Mouse (Mus musculus): ENCODE measurements around the gene Capn2. TPM values are rescaled to one million over a fixed set of nuclear protein-coding genes. Genes with fewer than 3 reads are reported as not detected.

Gene Capn2
- polyA plus RNA-seq, 1 experiment from 2014 or later: 91.6 TPM

DNA sequence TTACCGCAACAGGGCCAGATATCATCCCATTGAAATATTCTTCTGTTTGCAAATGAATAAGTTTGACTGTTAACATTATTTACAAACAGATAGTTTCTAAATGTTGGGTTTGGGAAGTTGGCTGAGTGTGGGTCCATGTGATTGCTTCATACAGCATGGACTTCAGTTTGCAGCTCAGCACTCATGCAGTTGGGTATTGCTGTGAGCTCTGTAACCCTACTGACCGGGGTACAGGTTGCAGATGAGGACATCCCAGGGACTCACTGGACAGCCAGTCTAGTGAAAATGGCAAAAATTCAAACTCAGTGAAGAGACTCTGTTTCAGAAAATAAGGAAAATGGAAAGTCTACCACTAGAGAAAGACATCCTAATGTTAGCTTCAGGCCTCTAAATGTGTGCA lies 86.7 kb downstream of the Capn2 start:
- Histone ChIP-seq H3K9ac (ENCODE audit: low read length) (no peak overlapping the region), H3K4me2 (ENCODE audit: low read depth, low read length, severe bottlenecking) (no peak overlapping the region), H3K4me1 (replicated peaks; ENCODE audit: control insufficient read depth, insufficient read depth, low read length) (no peaks in the 10 kb centered on the region), H3K36me3 (ENCODE audit: control insufficient read depth, insufficient read depth, low read length) (peaks cover 8% of the 10 kb centered on the region; the same call in 1 of the 2 replicates), H3K4me3 (ENCODE audit: low read depth, low read length) (no peak overlapping the region), H3K27me3 (ENCODE audit: control insufficient read depth, insufficient read depth, low read length) (no peaks in the 10 kb centered on the region), H3K9me3 (ENCODE audit: control insufficient read depth, low read length) (no peaks in the 10 kb centered on the region), H3K27ac (ENCODE audit: low read depth, low read length) (no peak overlapping the region)
- WGBS: 94% methylated on average over 2 of the region's 2 CpGs
- ATAC-seq (replicated peaks; ENCODE audit: low FRiP score): no peak
- no peak for DNase-seq (ENCODE audit: low spot score)

DNA sequence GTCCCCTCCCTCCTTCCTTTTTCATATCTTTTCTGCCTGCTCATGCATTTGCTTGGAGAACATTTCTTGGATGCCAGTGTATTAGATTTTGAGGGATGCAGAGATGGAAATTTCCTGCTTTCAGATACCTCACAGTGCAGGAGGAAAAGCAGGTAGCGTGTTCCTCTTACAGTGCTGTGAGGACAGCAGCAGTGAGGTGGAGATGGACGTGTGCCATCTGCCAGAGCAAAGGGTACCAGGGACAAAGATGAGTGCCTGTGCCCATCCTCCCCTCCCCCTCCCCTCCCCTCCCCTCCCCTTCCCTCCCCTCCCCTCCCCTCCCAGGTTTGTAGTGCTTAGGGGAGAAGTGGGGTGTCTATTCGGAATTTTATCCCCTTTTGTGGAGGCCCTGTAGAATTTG lies 87.6 kb downstream of the Capn2 start:
- no peak for ATAC-seq (replicated peaks; ENCODE audit: low FRiP score)
- Histone ChIP-seq H3K27ac (ENCODE audit: low read depth, low read length) (no peak overlapping the region), H3K27me3 (ENCODE audit: control insufficient read depth, insufficient read depth, low read length) (no peaks in the 10 kb centered on the region), H3K9me3 (ENCODE audit: control insufficient read depth, low read length) (no peaks in the 10 kb centered on the region), H3K4me3 (ENCODE audit: low read depth, low read length) (no peak overlapping the region), H3K36me3 (ENCODE audit: control insufficient read depth, insufficient read depth, low read length) (peaks cover 8% of the 10 kb centered on the region; the same call in 1 of the 2 replicates), H3K4me2 (ENCODE audit: low read depth, low read length, severe bottlenecking) (no peak overlapping the region), H3K9ac (ENCODE audit: low read length) (no peak overlapping the region), H3K4me1 (replicated peaks; ENCODE audit: control insufficient read depth, insufficient read depth, low read length) (no peaks in the 10 kb centered on the region)
- WGBS: 86% methylated on average over 3 of the region's 3 CpGs
- DNase-seq (ENCODE audit: low spot score): no peak

DNA sequence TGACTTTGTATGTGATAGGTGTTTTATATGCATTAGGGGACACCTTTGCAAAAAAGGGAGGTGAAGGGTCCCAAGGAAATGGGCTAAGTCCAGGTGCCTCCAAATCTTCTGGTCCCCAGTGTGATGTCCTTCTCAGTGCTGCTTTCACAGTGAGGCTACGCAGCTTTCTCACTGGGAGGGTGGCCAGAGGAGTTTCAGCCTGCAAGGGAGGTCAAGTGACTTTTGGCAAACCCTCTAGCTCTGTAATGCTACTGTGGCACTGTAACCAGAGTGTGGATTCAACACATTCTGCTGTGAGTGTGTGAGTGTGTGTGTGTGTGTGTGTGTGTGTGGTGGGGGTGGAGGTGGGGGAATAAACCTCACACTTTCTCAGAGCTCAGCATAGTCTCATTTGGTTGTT lies 90.0 kb downstream of the Capn2 start:
- no peaks in the 10 kb centered on the region for H3K27me3 ChIP-seq (ENCODE audit: control insufficient read depth, insufficient read depth, low read length)
- H3K9ac ChIP-seq (ENCODE audit: low read length): no peak overlapping the region
- DNase-seq (ENCODE audit: low spot score) (no peak), ATAC-seq (replicated peaks; ENCODE audit: low FRiP score) (no peak)
- H3K9me3 ChIP-seq (ENCODE audit: control insufficient read depth, low read length): no peaks in the 10 kb centered on the region
- 86% methylated on average over 1 of the region's 1 CpGs for WGBS
- no peaks in the 10 kb centered on the region for H3K4me1 ChIP-seq (replicated peaks; ENCODE audit: control insufficient read depth, insufficient read depth, low read length)
- H3K4me3 ChIP-seq (ENCODE audit: low read depth, low read length): no peak overlapping the region
- H3K27ac ChIP-seq (ENCODE audit: low read depth, low read length): no peak overlapping the region
- H3K36me3 ChIP-seq (ENCODE audit: control insufficient read depth, insufficient read depth, low read length): peaks cover 8% of the 10 kb centered on the region; the same call in 1 of the 2 replicates
- H3K4me2 ChIP-seq (ENCODE audit: low read depth, low read length, severe bottlenecking): no peak overlapping the region

DNA sequence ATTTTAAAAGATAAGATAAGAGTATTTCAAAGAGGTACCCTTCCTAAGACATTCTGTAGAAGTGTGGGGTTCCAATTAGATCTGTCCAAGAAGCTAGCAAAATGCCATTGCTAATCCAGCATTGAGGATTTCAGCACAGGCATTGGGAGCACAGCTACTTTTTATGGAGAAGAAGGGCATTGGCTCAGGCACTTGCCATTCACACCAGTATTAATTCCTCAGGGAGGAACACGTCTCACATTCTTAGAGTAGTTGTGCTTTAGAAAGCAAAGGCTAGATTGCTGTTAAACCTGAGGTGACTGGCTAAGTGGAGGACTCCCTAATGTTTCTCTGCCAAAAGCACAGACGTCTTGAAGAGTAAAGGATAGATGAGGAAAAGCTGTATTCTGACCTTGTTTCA lies 91.0 kb downstream of the Capn2 start:
- no peak overlapping the region for H3K9ac ChIP-seq (ENCODE audit: low read length)
- no peaks in the 10 kb centered on the region for H3K9me3 ChIP-seq (ENCODE audit: control insufficient read depth, low read length)
- no peaks in the 10 kb centered on the region for H3K27me3 ChIP-seq (ENCODE audit: control insufficient read depth, insufficient read depth, low read length)
- ATAC-seq (replicated peaks; ENCODE audit: low FRiP score) (no peak), DNase-seq (ENCODE audit: low spot score) (no peak)
- no peaks in the 10 kb centered on the region for H3K4me1 ChIP-seq (replicated peaks; ENCODE audit: control insufficient read depth, insufficient read depth, low read length)
- no peak overlapping the region for H3K4me2 ChIP-seq (ENCODE audit: low read depth, low read length, severe bottlenecking)
- no peak overlapping the region for H3K27ac ChIP-seq (ENCODE audit: low read depth, low read length)
- WGBS: 51% methylated on average over 2 of the region's 2 CpGs
- no peak overlapping the region for H3K4me3 ChIP-seq (ENCODE audit: low read depth, low read length)
- no peaks in the 10 kb centered on the region; the same call in 1 of the 2 replicates for H3K36me3 ChIP-seq (ENCODE audit: control insufficient read depth, insufficient read depth, low read length)

DNA sequence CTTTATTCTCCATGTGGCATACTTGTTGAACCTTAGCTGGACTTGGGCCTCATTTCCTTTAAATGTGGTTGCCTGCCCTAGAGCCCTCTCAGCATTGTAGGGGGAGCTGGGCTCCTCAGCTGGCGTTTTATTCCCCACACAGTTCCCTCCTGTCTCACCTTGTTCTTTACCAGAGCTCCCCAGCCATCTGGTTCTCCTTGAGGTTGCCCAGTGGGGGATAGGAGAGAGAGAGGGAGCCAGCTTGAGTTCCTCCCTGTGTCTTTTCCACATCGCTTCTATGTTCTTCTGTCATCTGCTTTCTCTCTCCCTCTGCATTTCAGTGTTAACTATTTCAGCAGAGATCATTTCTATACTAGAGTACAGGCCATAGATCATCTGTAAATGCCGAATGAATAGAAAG lies 92.2 kb downstream of the Capn2 start:
- Histone ChIP-seq H3K4me1 (replicated peaks; ENCODE audit: control insufficient read depth, insufficient read depth, low read length) (no peaks in the 10 kb centered on the region), H3K27ac (ENCODE audit: low read depth, low read length) (no peak overlapping the region), H3K9me3 (ENCODE audit: control insufficient read depth, low read length) (no peaks in the 10 kb centered on the region), H3K36me3 (ENCODE audit: control insufficient read depth, insufficient read depth, low read length) (no peaks in the 10 kb centered on the region), H3K9ac (ENCODE audit: low read length) (no peak overlapping the region), H3K27me3 (ENCODE audit: control insufficient read depth, insufficient read depth, low read length) (no peaks in the 10 kb centered on the region), H3K4me2 (ENCODE audit: low read depth, low read length, severe bottlenecking) (no peak overlapping the region), H3K4me3 (ENCODE audit: low read depth, low read length) (no peak overlapping the region)
- 75% methylated on average over 3 of the region's 3 CpGs for WGBS
- DNase-seq (ENCODE audit: low spot score): no peak
- ATAC-seq (replicated peaks; ENCODE audit: low FRiP score): no peak

DNA sequence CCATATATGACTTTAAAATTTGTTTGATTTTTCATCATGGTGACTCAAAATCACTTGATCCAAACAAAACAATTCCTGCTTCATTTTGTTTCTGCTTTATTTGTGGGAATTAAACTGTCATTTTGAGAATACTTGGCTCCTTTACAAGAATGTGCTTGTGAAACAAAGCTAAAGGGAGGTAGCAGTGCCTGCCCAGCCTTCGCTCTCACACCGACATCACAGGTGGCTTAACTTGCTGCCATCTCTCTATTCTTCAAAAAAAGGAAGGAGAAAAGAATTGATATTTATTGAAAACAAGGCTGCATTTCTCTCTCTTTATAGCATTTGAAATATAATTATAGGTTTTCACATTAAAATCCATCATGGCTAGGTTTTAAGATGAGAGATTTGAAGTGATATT lies 93.1 kb downstream of the Capn2 start:
- no peak for DNase-seq (ENCODE audit: low spot score)
- Histone ChIP-seq H3K9me3 (ENCODE audit: control insufficient read depth, low read length) (no peaks in the 10 kb centered on the region), H3K27me3 (ENCODE audit: control insufficient read depth, insufficient read depth, low read length) (no peaks in the 10 kb centered on the region), H3K4me1 (replicated peaks; ENCODE audit: control insufficient read depth, insufficient read depth, low read length) (no peaks in the 10 kb centered on the region), H3K4me2 (ENCODE audit: low read depth, low read length, severe bottlenecking) (no peak overlapping the region), H3K9ac (ENCODE audit: low read length) (no peak overlapping the region), H3K27ac (ENCODE audit: low read depth, low read length) (no peak overlapping the region), H3K36me3 (ENCODE audit: control insufficient read depth, insufficient read depth, low read length) (no peaks in the 10 kb centered on the region), H3K4me3 (ENCODE audit: low read depth, low read length) (no peak overlapping the region)
- WGBS: 94% methylated on average over 2 of the region's 2 CpGs
- ATAC-seq (replicated peaks; ENCODE audit: low FRiP score): no peak

DNA sequence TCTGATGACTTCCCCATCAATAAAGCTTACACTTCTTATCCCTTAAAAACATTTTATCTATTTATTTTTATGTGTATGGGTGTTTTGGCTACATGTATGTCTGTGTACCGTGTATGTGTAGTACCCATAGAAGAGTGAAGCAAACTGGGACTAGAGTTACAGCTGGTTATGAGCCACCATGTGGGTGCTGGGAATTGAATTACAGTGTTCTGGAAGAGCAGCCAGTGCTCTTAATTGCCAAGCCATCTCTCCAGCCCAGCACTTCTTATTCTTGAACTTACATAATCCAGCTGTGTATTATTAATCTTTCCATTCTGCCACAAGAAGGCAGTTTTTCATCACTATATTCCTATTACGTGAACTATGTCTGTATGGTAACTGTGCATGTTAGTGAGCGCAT lies 97.9 kb downstream of the Capn2 start:
- Histone ChIP-seq H3K27ac (ENCODE audit: low read depth, low read length) (no peak overlapping the region), H3K9me3 (ENCODE audit: control insufficient read depth, low read length) (no peaks in the 10 kb centered on the region), H3K27me3 (ENCODE audit: control insufficient read depth, insufficient read depth, low read length) (no peaks in the 10 kb centered on the region), H3K4me3 (ENCODE audit: low read depth, low read length) (no peak overlapping the region), H3K9ac (ENCODE audit: low read length) (no peak overlapping the region), H3K4me1 (replicated peaks; ENCODE audit: control insufficient read depth, insufficient read depth, low read length) (no peaks in the 10 kb centered on the region), H3K4me2 (ENCODE audit: low read depth, low read length, severe bottlenecking) (no peak overlapping the region), H3K36me3 (ENCODE audit: control insufficient read depth, insufficient read depth, low read length) (no peaks in the 10 kb centered on the region)
- DNase-seq (ENCODE audit: low spot score): no peak
- ATAC-seq (replicated peaks; ENCODE audit: low FRiP score): no peak
- 82% methylated on average over 3 of the region's 3 CpGs for WGBS

Other genes starting within 250 kb of the Capn2 start
- 61.2 and 65.8 TPM in 2 replicates for gene Degs1, start 234.8 kb downstream of the Capn2 start, polyA plus RNA-seq (2014; fragmentation: Nextera tagmentation; extraction: Ambion mirVana)
- gene Fbxo28, start 176.0 kb downstream of the Capn2 start, polyA plus RNA-seq (2014; fragmentation: Nextera tagmentation; extraction: Ambion mirVana): 27.7 and 34.8 TPM in 2 replicates
- gene Trp53bp2, start 108.4 kb downstream of the Capn2 start, polyA plus RNA-seq (2014; fragmentation: Nextera tagmentation; extraction: Ambion mirVana): 35.7 and 38.5 TPM in 2 replicates
- 0.08 TPM in 1 of 2 replicates, not detected in the other for gene Capn8, start 47.4 kb upstream of the Capn2 start, polyA plus RNA-seq (2014; fragmentation: Nextera tagmentation; extraction: Ambion mirVana)
- not detected in 2 replicates for gene Ccdc185, start 231.6 kb upstream of the Capn2 start, polyA plus RNA-seq (2014; fragmentation: Nextera tagmentation; extraction: Ambion mirVana)
- gene Susd4, start 246.3 kb upstream of the Capn2 start, polyA plus RNA-seq (2014; fragmentation: Nextera tagmentation; extraction: Ambion mirVana): 14.4 and 15.6 TPM in 2 replicates